Mouse (Mus musculus) yolk sac, embryonic 10.5 days (tissue): ENCODE data around the gene Chst11.

Source experiments
- DNase-seq: peaks from one replicate; pipeline ENCODE4 v3.0.0-alpha.2; 2017; ENCODE audit warnings: low spot score

Gene Chst11

GRCm38 (mm10) chr10:83178151-83178550 lies 192.9 kb downstream of the Chst11 start:
- DNase-seq = no peak

- no peak for DNase-seq
Observed at GRCm38 (mm10) chr10:83178661-83179060, 193.4 kb downstream of the Chst11 start.

- DNase-seq = no peak
Observed at GRCm38 (mm10) chr10:83181831-83182572, 196.7 kb downstream of the Chst11 start.

- DNase-seq = no peak
Observed at GRCm38 (mm10) chr10:83182573-83182960, 197.3 kb downstream of the Chst11 start.

GRCm38 (mm10) chr10:83183634-83184479 lies 198.6 kb downstream of the Chst11 start:
- DNase-seq = peak; percentile 46

- no peak for DNase-seq
Observed at GRCm38 (mm10) chr10:83184480-83185069, 199.3 kb downstream of the Chst11 start.

- no peak for DNase-seq
Observed at GRCm38 (mm10) chr10:83185121-83185520, 199.8 kb downstream of the Chst11 start.

- no peak for DNase-seq
Observed at GRCm38 (mm10) chr10:83186167-83186566, 200.9 kb downstream of the Chst11 start.

- no peak for DNase-seq
Observed at GRCm38 (mm10) chr10:83186984-83187383, 201.7 kb downstream of the Chst11 start.

GRCm38 (mm10) chr10:83189071-83189470 lies 203.8 kb downstream of the Chst11 start:
- DNase-seq = no peak

- DNase-seq = no peak
Observed at GRCm38 (mm10) chr10:83191476-83191875, 206.2 kb downstream of the Chst11 start.

- no peak for DNase-seq
Observed at GRCm38 (mm10) chr10:83191982-83192381, 206.7 kb downstream of the Chst11 start.

GRCm38 (mm10) chr10:83197690-83198336 lies 212.5 kb downstream of the Chst11 start:
- peak; percentile 59 for DNase-seq

GRCm38 (mm10) chr10:83198692-83199091 lies 213.4 kb downstream of the Chst11 start:
- peak; percentile 71 for DNase-seq

GRCm38 (mm10) chr10:83199290-83199689 lies 214.0 kb downstream of the Chst11 start:
- no peak for DNase-seq

GRCm38 (mm10) chr10:83201525-83201924 lies 216.2 kb downstream of the Chst11 start:
- no peak for DNase-seq

- no peak for DNase-seq
Observed at GRCm38 (mm10) chr10:83202906-83203702, 217.8 kb downstream of the Chst11 start.

GRCm38 (mm10) chr10:83208436-83208835 lies 223.1 kb downstream of the Chst11 start:
- no peak for DNase-seq

- no peak for DNase-seq
Observed at GRCm38 (mm10) chr10:83209388-83209787, 224.1 kb downstream of the Chst11 start.

GRCm38 (mm10) chr10:83210122-83210521 lies 224.8 kb downstream of the Chst11 start:
- DNase-seq = no peak

- no peak for DNase-seq
Observed at GRCm38 (mm10) chr10:83210968-83211583, 225.8 kb downstream of the Chst11 start.
